Mouse (Mus musculus) kidney, adult 2 months (tissue): ENCODE measurements around the gene Gm49601. TPM values are rescaled to one million over a fixed set of nuclear protein-coding genes. Genes with fewer than 3 reads are reported as not detected.

ENCODE experiments used
- DNase-seq: peaks from one replicate; pipeline ENCODE4 v3.0.0; 2021
- H3K27ac ChIP-seq: fragments of 200-500 bp; 2 replicates; pipeline ENCODE4 v1.5.1; 2012; ENCODE audit warnings: low read depth, low read length, control low read depth, inconsistent platforms; ENCODE audit not compliant: insufficient read depth
- H3K27me3 ChIP-seq: fragments of 200-500 bp; replicated peaks from 2 replicates; pipeline ENCODE4 v1.6.1; 2012; ENCODE audit warnings: mild to moderate bottlenecking, moderate library complexity, low read length, inconsistent platforms; ENCODE audit not compliant: control insufficient read depth, insufficient read depth
- H3K36me3 ChIP-seq: fragments of 200-500 bp; 2 replicates; pipeline ENCODE4 v1.6.1; 2012; ENCODE audit warnings: mild to moderate bottlenecking, moderate library complexity, low read length, inconsistent platforms; ENCODE audit not compliant: control insufficient read depth, insufficient read depth
- H3K4me1 ChIP-seq: fragments of 200-500 bp; 2 replicates; pipeline ENCODE4 v1.6.1; 2011; ENCODE audit warnings: low read length; ENCODE audit not compliant: control insufficient read depth, insufficient read depth
- H3K4me3 ChIP-seq: fragments of 200-500 bp; 2 replicates; pipeline ENCODE4 v1.5.1; 2011; ENCODE audit warnings: mild to moderate bottlenecking, low read depth, low read length, control low read depth; ENCODE audit not compliant: insufficient read depth
- CTCF ChIP-seq: fragments of 200-500 bp; conservative IDR thresholded peaks from 2 replicates; pipeline ENCODE4 v1.5.1; 2011; ENCODE audit warnings: low read depth, mild to moderate bottlenecking, control low read depth, low read length, moderate library complexity, mixed read lengths; ENCODE audit not compliant: insufficient read depth, insufficient read length
- POLR2A ChIP-seq: fragments of 200-500 bp; IDR thresholded peaks from one replicate; pipeline ENCODE4 v1.6.1; 2011; ENCODE audit warnings: low read depth, low read length, control low read depth
- WGBS: fragments of 180-500 bp; shearing (Covaris S2); methylation state at CpG from one replicate; pipeline ENCODE4 v1.1.7; 2018; 5-methylcytosine and 5-hydroxymethylcytosine counted together
- polyA plus RNA-seq: library from polyadenylated mRNA; depleted of rRNA; stranded (reverse); fragments of >200 nt; gene quantifications from 2 replicates; pipeline ENCODE4 v1.2.3, GENCODE M21; 2012

Gene Gm49601
- polyA plus RNA-seq, 1 experiment: 1.4 TPM

GRCm38 (mm10) chr16:18624641-18625040, 1.6 kb downstream of the Gm49601 start:
- TF ChIP-seq CTCF (no peak), POLR2A (no peak)
- DNase-seq: no peak
- WGBS: 60% methylated on average over 15 of the region's 15 CpGs
- Histone ChIP-seq H3K36me3 (no peaks in the 10 kb centered on the region), H3K27me3 (no peaks in the 10 kb centered on the region; the same call in 1 of the 2 replicates), H3K4me3 (no peak overlapping the region), H3K27ac (no peak overlapping the region), H3K4me1 (no peaks in the 10 kb centered on the region)

DNA sequence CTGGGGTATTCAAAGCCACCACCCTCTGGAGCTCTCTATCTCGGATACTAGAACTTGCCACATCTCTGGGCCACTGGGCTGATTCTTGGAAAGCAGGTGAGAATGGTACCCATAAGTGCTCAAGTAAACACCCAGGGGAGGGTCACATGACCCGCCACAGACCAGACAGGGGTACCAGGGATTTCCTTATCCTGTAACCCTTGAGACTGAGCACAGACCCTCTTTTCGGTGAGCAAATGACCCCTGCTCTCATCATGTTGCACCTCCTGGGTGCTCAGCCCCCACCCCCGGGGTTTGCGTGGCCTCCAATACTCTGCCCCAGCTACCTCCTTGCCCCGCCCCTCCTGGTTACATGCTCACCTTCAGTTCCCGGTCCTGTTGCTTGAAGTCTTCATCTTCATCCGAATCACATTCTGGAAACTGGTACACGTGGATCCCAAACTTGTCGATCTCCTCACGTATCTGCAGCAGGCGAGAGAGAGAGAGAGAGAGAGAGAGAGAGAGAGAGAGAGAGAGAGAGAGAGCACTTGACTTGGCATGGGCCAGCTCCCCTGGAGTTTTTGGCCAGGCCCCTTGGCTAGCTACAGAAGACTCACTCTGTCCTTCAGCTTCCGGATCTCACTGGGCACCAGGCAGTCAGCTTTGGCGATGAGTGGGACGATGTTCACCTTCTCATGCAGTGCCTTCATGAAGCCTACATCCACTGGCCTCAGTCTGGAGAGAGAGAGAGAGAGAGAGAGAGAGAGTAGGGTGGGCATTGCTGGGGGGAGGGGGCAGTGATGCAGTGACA, 2.3 kb downstream of the Gm49601 start:
- no peak for DNase-seq
- 74% methylated on average over 15 of the region's 15 CpGs for whole genome bisulfite sequencing
- Histone ChIP-seq H3K4me3 (no peak overlapping the region), H3K4me1 (no peaks in the 10 kb centered on the region), H3K36me3 (no peaks in the 10 kb centered on the region), H3K27me3 (no peaks in the 10 kb centered on the region; the same call in 1 of the 2 replicates), H3K27ac (no peak overlapping the region)
- TF ChIP-seq POLR2A (no peak), CTCF (no peak)

GRCm38 (mm10) chr16:18622916-18623750, 3.1 kb downstream of the Gm49601 start:
- Histone ChIP-seq H3K27me3 (no peaks in the 10 kb centered on the region; the same call in 1 of the 2 replicates), H3K4me1 (no peaks in the 10 kb centered on the region), H3K4me3 (no peak overlapping the region), H3K36me3 (no peaks in the 10 kb centered on the region), H3K27ac (no peak overlapping the region)
- no peak for DNase-seq
- 69% methylated on average over 29 of the region's 29 CpGs for WGBS
- TF ChIP-seq CTCF (no peak), POLR2A (no peak)

GRCm38 (mm10) chr16:18622019-18622418, 4.2 kb downstream of the Gm49601 start, which contains the start of gene Gp1bb:
Gene Gp1bb (minus strand): TSS chr16:18622403.
- Histone ChIP-seq H3K4me3 (no peak within 1 kb of the TSS), H3K27me3 (no peaks in the 10 kb centered on the region; the same call in 1 of the 2 replicates), H3K27ac (no peak within 1 kb of the TSS), H3K36me3 (no peaks in the 10 kb centered on the region), H3K4me1 (no peaks in the 10 kb centered on the region)
- WGBS: 33% methylated on average over 17 of the region's 17 CpGs
- DNase-seq: no peak
- TF ChIP-seq CTCF (no peak), POLR2A (no peak)

DNA sequence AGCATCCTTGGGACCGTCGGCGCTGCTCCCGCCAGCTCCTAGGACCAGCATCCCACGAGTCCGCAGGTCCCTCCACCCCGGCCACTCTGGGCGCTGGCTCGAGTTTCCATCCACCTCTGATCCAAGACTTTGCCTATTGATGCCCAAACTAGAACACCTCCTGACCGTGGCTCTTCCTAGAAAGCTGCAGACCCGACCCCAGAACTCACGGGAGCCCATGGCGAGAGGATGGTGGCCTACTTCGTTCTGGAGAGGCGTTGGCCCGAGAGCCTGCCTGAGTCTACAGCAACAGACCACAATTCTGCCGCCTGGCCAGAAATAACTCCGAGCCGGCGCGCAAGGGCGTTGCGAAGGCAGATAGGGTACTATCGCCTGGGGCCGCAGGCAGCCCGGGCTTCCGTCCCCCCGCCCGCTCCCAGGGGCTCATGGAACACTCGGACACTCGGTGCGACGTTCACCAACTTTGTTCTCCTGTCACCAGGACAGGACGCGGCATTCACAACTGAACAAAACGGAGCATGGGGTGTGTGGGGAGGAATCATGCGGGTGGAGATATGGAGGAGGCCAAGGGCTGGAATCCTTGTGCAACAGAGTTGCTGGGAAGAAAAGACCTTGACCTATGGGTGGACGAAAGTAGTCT, 4.7 kb downstream of the Gm49601 start:
- Histone ChIP-seq H3K4me1 (no peaks in the 10 kb centered on the region), H3K4me3 (no peak overlapping the region), H3K27ac (no peak overlapping the region), H3K27me3 (no peaks in the 10 kb centered on the region; the same call in 1 of the 2 replicates), H3K36me3 (no peaks in the 10 kb centered on the region)
- TF ChIP-seq POLR2A: no peak
- TF ChIP-seq CTCF: no peak
- WGBS: 11% methylated on average over 38 of the region's 38 CpGs
- DNase-seq: no peak

DNA sequence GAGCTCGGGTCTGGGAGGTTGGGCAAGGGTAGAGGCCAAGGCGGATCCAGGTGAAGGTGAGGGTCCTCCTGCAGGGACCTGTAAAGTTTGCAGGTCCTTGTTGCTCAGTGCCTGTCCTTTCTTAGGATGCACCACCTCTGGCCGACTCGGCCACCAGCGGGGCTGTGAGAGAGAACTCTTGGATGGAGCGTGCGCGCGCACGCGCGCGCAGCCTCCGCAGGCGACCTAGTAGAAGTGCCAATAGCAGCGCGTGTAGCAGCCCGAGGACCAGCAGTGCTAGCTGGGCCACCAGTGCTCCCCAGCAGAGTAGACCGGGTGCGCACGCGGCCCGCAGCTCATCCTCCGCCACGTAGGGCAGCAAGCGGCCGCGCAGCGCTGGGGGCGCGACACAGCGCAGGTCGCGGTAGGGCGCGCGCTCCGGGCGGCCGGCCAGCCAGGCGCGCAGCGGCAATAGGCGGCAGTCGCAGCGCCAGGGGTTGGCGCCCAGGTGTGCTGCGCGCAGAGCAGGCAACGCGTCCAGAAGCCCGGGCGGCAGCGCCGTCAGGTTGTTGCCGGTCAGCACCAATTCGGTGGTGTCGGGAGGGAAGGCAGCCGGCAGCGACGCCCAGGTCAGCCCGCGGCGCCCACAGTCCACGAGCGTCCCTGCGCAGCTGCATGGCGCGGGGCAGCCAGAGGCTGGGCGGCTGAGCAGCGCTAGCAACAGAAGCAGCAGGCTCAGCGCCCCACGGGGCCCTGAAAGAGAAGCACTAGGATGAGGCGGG, 5.4 kb downstream of the Gm49601 start:
- Histone ChIP-seq H3K4me1 (no peaks in the 10 kb centered on the region), H3K27ac (no peak overlapping the region), H3K4me3 (peak overlapping the region; percentile 22; the same call in 1 of the 2 replicates), H3K27me3 (no peaks in the 10 kb centered on the region; the same call in 1 of the 2 replicates), H3K36me3 (no peaks in the 10 kb centered on the region)
- 2% methylated on average over 74 of the region's 74 CpGs for WGBS
- TF ChIP-seq POLR2A (no peak), CTCF (no peak)
- DNase-seq: peak; percentile 16
